Comparison of ENCODE assay signal across 9 mouse cellular contexts in genomic region chr7:87925956-87926355, GRCm38 (mm10).
DNase-seq lines count a peak whose midpoint lies in the region; ATAC-seq lines count a peak whose summit lies in the region.
"Had no signal": no experiment of that assay in that cellular context is flagged by ENCODE, and none has a peak within 500 bp of the region (broad histone marks: within the 10 kb centered on the region; RNA-seq: fewer than 3 reads in every experiment).

No protein-coding gene starts in this region.

- no peak overlapping the region for H3K4me2 ChIP-seq in forebrain, embryonic 13.5 days
- H3K4me2 ChIP-seq in forebrain, embryonic 12.5 days = no peak overlapping the region
- no peak overlapping the region for H3K4me2 ChIP-seq in heart, embryonic 11.5 days

- no peaks in the 10 kb centered on the region for H3K27me3 ChIP-seq in forebrain, embryonic 13.5 days
- H3K27me3 ChIP-seq in forebrain, embryonic 12.5 days = no peaks in the 10 kb centered on the region
- no peaks in the 10 kb centered on the region for H3K27me3 ChIP-seq in heart, embryonic 11.5 days (ENCODE audit: control insufficient read depth, insufficient read depth, low read length)

- DNase-seq in cerebellum, adult 18-20 months = peak; percentile 1 to 4
- DNase-seq in frontal cortex, postnatal 36 days (ENCODE audit: low spot score in 2 of 2) = peak; percentile 71 to 75
- peak; percentile 72 to 86 for DNase-seq in left cerebral cortex, postnatal 25 days (ENCODE audit: low spot score in 2 of 2)
- DNase-seq in kidney, postnatal 4 days = no peak

- H3K9me3 ChIP-seq in forebrain, embryonic 13.5 days (replicated peaks) = no peaks in the 10 kb centered on the region
- H3K9me3 ChIP-seq in forebrain, embryonic 12.5 days = no peaks in the 10 kb centered on the region
- no peaks in the 10 kb centered on the region for H3K9me3 ChIP-seq in heart, embryonic 11.5 days (replicated peaks; ENCODE audit: control insufficient read depth, low read length)

- H3K27ac ChIP-seq in forebrain, embryonic 13.5 days = peak overlapping the region; percentile 54; the same call in 1 of the 2 replicates
- H3K27ac ChIP-seq in forebrain, embryonic 12.5 days = no peak overlapping the region
- no peak overlapping the region for H3K27ac ChIP-seq in heart, embryonic 11.5 days (ENCODE audit: low read depth, low read length)
- H3K27ac ChIP-seq: kidney, postnatal 0 days had no signal

- 32% methylated on average over 5 of the region's 5 CpGs for WGBS in forebrain, embryonic 13.5 days
- 55% methylated on average over 5 of the region's 5 CpGs for WGBS in forebrain, embryonic 12.5 days
- WGBS in heart, embryonic 11.5 days (ENCODE audit: insufficient replicate concordance) = 65% methylated on average over 5 of the region's 5 CpGs

- no peak overlapping the region for H3K4me3 ChIP-seq in forebrain, embryonic 13.5 days
- no peak overlapping the region for H3K4me3 ChIP-seq in forebrain, embryonic 12.5 days (replicated peaks)
- H3K4me3 ChIP-seq in heart, embryonic 11.5 days (ENCODE audit: low read depth, low read length) = no peak overlapping the region

- H3K4me1 ChIP-seq in forebrain, embryonic 13.5 days = 0 out of 2 replicates have a peak, but pooled peaks cover 6% of the 10 kb centered on the region
- no peaks in the 10 kb centered on the region for H3K4me1 ChIP-seq in forebrain, embryonic 12.5 days
- no peaks in the 10 kb centered on the region for H3K4me1 ChIP-seq in heart, embryonic 11.5 days (ENCODE audit: control insufficient read depth, insufficient read depth, low read length)

- peak; percentile 89 for ATAC-seq in forebrain, embryonic 13.5 days
- ATAC-seq in forebrain, embryonic 12.5 days (ENCODE audit: low FRiP score) = no peak
- no peak for ATAC-seq in inflammation-experienced regulatory T-cells, adult 6 months
- ATAC-seq in heart, embryonic 11.5 days (replicated peaks; ENCODE audit: insufficient number of reproducible peaks, low FRiP score, low TSS enrichment) = no peak

- no peaks in the 10 kb centered on the region for H3K36me3 ChIP-seq in forebrain, embryonic 13.5 days (ENCODE audit: poor library complexity, severe bottlenecking)
- H3K36me3 ChIP-seq in forebrain, embryonic 12.5 days (replicated peaks) = no peaks in the 10 kb centered on the region
- no peaks in the 10 kb centered on the region for H3K36me3 ChIP-seq in heart, embryonic 11.5 days (ENCODE audit: control insufficient read depth, insufficient read depth, low read length)

- H3K9ac ChIP-seq in forebrain, embryonic 13.5 days = no peak overlapping the region
- no peak overlapping the region for H3K9ac ChIP-seq in forebrain, embryonic 12.5 days
- no peak overlapping the region for H3K9ac ChIP-seq in heart, embryonic 11.5 days (ENCODE audit: low read depth, low read length)

- intact Hi-C loops in left cerebral cortex, postnatal 25 days (cut with DNase I) = loop anchor here (10.0 kb wide), 1 partner anchor 341 kb away; the partner anchor contains the start of gene Grm5

Comparison
In these comparisons a context has a peak if more than half of its experiments do, and no peak if none do; other contexts are left out.
1. DNase-seq: peak in cerebellum, adult 18-20 months (2 of 2), frontal cortex, postnatal 36 days (2 of 2) and left cerebral cortex, postnatal 25 days (2 of 2); none in kidney, postnatal 4 days (0 of 2).